Mouse (Mus musculus): ENCODE results near the gene Evi5.

Evi5 gene

DNA sequence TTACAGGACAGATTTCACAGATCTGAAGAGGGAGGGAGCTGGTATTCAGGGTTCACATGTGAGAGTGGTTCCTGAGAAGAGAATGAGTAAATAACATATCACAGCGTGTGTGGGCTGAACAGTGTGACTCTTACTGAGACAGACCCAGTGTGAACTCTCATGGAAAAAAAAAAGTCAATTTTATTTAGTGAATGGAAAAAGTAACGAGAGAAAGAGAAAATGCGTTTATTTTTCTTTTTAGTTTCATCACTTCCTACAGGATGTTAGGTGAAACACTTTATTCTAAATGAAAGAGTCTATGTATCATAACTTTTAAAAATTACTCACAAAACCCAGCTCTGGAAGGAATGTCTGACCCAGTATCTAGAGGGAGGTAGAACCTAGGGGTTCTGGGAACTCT, 143.5 kb downstream of the Evi5 start:
- DNase-seq, result no peak

DNA sequence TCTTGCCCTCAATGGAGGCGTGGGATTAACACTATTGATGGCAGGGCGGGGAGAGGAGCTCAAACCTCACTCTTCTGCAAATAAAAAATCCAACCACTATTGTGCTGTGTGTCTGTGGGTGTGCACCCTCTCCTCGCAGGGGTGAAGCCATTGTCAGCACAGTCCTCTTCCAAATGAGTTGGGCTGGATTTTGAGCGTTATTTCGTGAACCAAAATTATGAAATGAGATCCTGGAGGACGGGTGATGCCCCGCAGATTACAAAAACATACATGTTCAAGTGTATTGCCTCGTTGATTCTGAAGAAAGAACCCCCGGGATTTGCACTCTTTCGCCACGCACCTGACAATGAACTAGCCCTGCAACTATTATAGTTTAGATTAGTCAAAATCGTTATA, 147.9 kb downstream of the Evi5 start:
- DNase-seq, result no peak

DNA sequence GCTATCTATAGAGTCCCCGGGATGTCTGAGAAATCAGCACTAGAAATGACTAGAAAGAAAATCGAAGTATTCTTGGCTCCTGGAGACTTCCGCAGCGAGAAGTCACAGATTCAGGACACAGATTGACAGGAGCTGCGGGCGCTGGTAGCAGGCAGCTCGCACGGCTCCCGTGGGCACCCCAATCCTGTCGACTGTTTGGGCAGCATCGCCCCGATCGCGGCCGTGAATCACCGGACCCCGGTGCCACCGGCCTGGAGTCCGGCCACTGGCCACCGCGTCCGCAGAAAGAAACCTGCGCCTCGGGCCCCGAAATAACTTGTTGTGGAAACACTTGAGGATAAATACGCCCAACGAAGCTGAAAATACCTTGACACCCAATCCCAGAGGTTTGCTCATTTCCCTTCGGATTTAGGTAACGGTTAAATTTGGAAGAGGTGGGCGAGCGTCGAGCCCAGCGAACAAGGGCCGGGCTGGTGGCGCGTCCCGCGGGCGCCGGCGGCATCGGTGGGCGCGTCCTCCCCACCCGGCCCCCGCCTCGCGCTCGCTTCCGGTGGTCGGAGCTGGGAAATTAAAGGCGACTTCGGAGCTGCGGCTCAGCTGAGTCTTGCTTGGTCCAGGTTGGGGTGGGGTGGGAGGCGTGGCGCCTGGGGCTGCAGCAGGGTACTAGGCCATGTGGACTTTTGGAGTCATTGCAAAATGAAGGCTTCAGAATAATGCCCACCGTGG, 148.5 kb downstream of the Evi5 start:
- no peak for DNase-seq

DNA sequence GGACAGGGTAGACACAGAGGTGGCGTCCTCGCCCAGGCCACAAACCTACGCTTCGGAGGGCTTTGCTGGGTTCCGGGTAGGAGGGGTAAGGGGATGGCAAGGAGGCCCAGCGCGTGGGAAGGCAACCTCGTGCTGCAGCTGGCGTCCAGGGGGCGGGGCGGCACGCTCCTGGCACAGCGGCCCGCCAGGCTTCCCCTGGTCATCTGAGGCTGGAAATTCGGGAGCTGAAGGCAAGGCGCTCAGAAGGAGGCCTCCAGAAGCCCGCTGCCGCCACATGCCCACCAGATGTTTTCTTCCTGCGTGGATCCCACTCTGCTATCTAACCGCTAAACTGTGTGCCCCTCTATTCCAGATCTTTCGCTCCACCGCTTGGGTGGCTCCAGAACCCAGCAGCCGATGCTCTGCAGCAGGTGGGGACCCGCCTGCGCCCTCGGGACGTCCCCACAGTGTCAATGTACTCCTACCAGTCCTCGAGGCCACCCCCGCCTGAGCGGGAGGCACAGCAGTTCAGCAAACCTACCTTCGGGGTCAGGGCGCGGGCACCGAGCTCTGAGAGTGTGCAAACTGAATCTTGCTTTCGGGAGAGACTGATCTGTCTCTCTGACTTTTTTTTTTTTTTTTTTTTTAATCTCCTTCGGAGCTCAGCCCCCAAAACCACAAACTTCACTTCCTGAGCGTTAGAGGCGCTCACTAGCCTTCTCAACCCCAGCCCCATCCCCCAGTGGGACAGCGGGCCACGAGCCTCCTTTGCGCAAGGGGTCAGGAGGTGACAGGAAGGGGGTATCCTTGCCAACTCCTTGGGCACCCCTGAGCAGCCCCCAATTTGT, 149.3 kb downstream of the Evi5 start, which contains the start of gene Gfi1:
TSS of gene Gfi1 (minus strand) at position 602 of the 827 bp plus-strand sequence.
- DNase-seq, result no peak

DNA sequence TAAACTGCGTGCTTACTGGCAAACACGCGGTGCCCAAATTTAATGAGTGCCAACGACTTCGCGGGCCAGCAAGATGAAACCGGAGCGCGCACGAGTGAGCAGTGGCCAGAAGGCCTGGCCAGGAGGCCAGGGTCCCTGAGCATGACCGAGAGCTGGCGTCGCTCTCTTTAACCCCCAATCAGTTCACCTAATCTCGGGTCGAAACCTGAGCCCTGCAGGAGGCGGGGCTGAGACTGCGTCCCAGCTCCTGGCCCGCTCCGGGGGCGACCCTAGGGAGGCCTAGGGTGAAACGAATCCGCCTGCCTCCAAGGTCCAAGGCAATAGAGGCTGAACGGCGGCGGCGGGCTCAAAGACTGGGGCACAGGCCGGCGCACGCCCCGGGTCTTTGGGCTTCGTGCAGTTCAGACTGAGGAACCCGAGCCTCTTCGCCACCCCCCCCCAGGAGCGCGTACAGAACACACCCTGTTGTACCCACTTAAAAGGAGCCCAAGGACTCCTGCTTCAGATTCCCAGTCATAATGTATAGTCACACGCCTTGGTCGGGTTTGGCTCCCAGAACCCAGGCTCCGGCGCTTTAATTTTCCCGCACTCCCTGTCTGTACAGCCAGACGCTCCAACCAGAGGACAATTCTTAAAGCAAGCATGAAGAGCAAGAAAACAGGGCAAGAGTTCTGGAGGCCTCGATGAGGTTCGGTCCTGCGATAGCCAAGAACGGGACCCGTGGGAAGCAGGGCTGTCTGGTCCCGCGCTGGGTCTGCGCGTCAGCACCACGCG, 150.1 kb downstream of the Evi5 start:
- no peak for DNase-seq

DNA sequence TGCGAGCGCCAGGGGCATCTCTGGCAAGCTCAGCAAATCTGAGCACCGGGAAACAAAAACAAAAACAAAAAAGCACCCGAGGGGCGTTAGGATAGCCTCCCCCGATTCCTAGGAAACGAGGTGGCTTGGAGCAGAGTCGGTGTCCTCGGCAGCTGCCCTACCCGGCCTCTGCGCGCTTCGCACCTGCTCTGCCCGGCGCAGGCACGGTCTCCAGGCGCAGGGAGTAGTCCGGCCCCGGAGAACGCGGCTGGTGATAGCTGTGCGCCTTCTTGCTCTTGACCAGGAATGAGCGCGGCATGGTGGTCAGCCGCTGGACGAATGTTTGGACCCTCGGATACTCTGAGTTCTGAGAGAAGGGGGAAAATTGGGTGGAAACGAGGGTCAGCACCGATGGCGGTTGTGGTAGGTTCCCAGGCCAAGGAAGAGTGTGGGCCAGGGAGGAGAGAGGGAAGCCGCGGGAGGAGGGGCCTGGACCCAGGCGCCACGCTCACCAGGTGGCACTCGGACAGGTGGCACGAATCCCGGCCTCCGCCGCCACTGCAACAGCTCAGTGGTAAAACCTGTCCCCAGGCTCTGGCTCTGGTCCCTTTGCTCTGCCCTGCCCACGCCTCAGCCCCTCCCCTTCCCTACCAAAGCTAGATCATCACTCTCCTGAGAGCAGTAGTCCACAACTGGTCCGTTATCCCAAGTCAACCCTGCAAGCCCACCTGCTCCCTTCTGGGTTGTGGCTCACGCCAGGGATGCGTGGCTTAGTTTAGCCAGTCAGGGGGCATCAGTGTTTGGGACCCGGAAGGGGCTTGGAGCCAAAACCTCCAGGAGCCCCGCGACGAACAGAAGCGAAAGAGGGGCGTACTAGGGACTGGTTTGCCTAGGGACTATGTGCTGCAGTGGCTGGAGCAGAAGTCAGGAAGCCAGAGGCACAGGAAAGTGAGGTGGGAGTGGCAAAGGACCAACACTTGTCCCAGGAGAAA, 151.1 kb downstream of the Evi5 start:
- no peak for DNase-seq

DNA sequence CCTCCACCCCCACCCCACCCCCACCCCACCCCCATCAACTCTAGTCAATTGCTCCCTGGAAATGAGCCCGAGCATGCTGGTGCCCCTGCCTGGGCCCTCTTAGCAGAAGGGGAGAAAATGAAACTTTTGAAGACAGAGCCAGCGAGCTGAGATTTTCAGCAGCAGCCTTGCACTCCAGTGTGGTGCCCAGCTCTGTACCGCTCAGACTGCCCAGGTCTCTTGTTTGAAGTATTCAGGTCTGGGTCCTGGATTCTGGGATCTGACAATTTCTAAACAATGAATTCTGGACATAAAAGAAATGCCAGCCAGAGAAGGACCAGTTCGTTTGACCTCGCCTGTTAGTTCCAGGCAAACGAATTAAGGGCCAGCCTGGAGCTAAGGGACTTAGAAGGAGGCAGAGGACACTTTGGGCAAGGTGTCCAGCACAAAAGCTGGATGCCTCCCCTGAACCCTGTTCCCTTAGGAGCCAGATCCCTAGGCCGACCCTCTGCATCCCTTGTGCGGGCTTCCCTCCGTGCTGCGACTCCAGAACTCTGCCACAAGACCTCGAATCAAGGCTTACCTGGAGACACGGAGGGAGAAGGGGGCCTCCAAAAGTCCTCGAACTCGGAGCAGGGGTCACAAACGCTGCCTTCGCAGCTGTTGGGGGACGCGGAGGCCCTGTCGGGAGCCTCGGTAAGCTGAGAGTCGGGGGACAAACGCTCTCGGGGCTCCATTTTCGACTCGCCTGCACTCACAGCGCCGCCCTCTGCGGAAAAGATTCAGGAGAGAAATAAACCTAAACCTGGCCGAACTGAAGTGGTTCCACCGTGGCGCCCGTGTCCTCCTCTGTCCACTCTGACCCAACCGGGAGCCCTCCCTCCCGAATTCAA, 152.0 kb downstream of the Evi5 start:
- no peak for DNase-seq

DNA sequence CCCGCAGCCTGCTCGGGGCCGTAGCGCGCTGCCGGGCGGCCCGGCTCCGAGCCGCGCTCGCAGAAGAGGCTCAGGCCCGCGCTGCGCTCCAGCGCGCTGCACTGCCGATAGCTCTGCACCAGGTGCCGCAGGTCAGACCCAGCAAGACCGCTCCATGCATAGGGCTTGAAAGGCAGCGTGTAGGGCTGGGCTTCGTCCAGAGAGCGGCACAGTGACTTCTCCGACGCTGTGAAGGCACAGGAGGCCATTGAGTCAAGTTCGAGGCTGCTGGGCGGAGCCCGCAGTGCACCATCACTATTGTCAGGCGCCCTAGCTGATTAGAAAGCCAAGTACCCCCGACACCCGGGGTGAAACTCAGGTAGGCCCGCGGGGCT, 153.3 kb downstream of the Evi5 start:
- no peak for DNase-seq

DNA sequence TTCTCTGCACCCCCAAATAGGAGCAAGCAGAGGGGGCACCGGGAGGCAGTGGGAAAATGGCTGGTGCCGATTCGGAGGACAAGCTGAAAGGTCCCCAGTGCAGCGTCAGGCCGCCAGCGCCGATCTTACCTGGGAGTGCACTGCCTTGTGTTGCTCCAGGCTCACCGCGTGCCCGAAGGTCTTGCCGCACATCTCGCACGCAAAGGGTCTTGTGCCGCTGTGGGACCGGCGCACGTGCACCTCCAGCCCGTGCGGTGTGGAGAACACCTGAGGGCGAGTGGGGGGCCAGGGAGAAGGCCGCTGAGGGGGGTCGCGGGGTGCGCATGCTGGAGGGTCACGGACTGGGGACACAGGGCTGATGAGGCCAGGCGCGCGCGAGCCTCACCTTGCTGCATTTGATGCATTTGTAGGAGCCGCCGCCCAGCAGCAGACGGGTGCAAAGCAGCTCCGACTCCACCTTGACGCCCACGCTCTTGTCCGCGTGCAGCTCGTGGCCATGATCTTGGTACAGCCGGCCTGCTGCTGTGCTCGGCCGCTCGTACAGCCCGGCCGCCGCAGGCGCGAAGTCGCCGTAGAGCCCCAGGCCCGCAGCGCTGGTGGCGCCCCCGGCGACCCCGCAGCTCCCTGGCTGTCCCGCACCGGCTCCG, 153.8 kb downstream of the Evi5 start:
- DNase-seq, result no peak

DNA sequence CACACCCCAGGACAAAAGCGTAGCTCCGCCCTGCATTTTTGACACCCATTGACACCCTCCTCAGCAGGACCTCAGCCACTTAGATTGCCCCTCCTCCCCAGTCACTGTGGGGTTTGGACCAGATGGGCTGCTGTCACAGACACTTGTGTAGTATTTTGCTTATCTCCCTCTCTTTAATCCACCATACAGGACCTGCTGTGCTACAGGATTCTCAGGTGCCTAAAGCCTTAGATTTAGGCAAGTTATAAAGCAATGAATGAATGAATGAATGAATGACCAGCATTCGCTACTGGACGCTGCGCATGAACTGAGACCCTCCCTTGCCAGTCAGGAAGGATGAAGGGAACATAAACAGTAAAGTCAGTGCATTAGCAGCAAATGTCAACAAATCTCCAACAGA, 154.4 kb downstream of the Evi5 start:
- no peak for DNase-seq

DNA sequence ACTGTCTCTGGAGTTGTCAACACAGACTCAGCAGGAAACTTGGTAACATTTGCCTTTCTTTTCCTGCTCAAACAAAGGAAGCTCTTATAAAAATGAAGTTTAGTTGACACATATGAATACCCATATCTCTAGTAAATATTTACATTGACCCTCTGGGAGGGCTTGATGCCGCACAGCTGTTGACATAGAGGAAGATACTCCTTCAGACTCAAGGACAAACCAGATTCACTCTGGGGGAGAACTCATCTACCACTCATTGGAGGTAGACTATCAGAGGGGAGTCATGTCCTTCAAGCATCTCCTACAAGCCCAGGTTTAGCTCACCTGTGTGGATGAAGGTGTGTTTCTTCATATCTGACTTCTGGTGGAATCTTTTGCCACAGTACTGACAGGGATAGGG, 155.1 kb downstream of the Evi5 start:
- no peak for DNase-seq

DNA sequence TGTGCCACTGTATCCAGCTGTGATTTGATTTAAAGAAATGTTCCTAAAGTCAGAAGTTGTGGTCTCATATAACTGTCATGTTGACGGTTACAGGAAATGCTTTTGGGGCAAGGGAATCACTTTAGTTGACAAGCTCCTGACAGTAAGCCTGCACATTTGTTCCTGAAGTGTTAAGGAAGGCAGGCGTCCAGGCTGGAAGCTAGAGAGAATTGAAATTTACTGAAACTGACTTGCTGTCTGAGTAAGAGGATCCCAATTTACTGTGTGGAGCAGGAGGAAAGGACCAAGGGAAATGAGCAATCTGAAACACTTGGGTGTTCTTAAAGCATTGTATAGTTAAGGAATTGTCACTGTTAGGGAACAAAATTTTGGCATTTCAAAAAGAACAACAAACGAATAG, 155.7 kb downstream of the Evi5 start:
- no peak for DNase-seq

DNA sequence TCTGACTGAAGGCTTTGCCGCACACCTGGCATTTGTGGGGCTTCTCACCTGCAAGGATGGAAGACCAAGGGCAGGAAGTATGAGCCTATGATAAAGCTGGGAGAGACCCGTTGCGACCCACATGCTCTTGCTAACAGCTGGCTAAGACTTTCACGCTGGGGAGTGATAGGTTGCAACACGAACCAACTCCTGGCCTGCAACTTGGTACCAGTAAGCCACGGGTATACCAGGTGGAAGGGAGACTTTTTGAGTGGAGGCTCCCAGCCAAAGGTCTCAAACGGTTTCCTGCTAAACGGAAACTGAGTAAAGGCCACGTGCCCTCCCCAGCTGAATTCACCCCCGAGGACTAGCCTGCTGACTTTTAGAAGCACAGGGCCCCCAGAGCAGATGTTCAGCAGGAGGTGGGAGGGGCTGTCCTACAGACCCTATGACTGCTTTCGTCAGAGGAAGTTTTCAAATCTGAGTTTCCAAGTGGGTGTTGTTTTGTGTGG, 157.0 kb downstream of the Evi5 start:
- DNase-seq, result no peak

DNA sequence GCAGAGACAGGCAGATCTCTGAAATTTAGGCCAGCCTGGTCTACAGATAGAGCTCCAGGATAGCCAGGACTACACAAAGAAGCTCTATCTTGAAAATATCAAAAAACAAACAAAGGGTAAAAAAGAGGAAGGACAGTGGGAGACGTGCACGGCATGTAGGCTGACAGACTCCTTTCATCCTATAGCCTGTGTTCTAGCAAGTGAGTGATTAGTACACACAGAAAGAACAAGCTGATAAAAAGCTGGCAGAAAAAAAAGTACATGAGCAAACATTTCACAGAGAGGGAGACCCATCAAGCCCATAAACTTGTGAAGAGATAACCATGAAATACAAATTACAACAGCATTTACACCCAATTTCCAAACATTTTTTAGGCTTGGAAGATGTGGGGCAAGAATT, 163.2 kb downstream of the Evi5 start:
- no peak for DNase-seq

DNA sequence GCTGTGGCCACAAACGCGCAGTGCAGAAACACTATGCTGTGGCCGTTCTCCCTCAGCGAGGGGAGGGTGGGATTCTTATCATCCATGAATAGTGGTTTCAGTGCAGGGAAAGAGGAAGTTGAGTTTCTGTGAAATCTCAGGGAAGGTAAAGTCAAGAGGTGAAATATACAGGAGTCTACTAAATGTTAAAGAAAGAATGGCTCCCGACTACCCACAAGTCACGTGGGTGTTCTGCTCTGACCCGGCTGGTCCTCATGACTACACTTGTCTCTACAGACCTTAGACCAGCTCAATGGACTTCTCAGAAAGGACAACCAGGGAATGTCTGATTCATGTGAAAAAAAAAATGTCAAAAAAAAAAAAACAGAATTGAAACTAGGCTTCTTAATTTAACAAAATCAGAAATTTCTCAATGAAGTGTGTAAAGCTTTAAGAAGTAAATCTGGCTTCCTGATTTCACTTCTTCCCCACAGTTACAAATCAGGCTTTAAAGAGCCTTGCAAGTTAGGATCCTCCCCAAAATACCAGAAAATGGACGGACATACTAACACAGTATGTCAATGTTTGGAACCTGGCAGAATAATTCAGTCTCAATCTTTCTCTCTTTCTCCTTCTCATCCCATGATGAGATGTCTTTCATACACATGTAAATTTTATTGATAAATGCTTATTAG, 166.6 kb downstream of the Evi5 start:
- DNase-seq, result no peak

DNA sequence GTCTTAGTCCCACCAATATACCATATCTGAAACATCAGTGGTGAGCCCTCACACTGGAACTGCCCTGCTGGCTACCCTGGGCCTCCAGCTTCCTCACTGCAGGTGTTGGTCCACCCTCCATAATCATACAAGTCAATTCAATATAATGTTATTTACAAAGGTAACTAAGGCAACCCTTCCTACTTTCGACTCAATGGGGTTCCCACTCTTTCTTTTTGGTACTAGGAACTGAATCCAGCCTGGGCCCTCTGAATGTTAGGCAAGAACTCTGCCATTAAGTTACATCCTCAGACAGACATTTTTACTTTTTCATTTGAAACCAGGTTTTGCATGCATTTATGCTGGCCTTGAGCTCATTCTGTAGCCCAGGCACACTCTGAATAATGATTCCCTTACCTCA, 168.6 kb downstream of the Evi5 start:
- DNase-seq, result no peak

DNA sequence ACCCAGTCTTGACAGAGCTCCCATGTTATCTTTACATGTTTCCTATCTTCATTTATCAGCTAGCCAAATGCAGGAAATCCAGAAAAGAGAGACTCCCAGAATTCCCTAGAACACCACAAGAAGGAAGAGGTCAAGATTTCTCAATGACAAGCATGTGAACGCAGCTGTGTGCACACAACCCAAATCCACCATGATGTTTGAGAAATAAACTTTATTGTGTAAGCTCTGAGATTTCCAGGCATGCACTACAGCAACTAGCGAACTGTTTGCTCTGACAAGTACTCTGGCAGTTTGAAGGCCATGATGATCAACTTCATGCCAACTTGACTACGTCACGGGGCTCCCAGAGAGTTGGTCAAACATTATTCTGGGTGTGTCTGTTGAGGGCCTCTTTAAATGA, 169.2 kb downstream of the Evi5 start:
- DNase-seq, result no peak

DNA sequence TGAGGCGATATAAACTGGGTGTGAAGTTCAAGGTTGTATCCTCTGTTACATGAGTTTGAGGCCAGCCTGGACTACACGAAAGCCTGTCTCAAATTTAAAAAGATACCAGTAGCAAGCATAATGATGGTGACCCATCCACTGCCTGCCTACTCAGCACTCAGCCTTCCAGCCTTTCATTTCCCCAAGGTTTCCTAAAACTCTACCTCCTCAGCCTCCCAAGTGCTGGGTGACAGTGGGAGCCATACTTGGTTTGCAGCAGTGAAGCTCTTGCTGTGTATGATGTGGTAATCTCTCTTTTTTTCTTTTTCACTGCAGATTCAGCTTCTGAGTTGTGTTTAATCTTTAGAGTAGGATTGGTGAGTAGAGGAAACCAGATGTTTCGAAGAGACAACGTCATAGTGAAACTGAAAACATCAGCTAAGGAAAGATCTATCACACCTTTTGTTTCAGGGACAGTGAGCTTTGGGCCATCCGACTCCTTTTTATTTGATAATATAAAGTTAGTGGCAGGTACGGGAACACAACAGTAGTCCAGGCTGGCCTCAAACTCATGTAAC, 171.6 kb downstream of the Evi5 start:
- DNase-seq, result no peak

DNA sequence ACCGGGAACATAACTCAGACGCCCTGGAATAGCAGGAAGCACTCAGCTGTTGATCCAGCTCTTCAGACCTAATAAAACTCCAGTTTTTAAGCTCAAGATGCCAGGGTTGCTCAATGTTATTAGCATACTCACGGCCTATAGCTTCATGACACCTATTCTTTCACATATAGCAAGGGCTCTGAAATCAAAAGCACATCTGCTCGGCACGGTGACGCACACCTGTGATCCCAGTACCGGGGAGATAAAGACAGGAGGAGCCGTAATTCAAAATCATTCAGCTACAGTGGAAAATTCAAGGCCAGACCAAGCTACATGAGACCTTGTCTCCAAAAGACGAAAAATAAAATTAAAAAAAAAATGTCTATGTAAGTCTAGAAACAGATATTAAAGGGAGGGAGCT, 173.2 kb downstream of the Evi5 start:
- no peak for DNase-seq

DNA sequence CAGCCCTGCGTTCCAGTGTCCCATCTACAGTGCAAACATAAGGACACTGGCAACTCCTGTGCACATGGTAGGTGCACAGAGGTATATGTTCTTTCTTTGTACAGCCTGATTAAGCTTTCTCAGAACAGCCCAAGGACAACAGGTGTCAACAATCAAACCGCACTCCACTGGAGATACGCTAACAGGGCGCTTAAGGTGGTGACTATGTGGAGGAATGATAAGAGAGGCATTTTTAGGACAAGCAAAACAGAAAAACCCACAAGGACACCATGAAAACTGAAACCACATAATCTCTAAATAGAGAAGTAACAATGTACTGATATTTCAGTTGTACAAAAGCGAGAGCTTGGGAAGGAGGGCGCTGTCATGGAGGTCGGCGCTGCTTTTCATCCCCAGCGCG, 174.0 kb downstream of the Evi5 start:
- no peak for DNase-seq

Measured in cerebellum, adult 9-11 months (tissue).